Mouse (Mus musculus): ENCODE measurements at regions not wholly inside any gene's neighbourhood (a gene's known extent, or its start where the extent isn't known, plus 50 kb on each side); places are given as distances from the start of the nearest gene placed in this dataset.
"Not testable (repeated sequence)": the region's sequence is repeated elsewhere in the genome, so short reads cannot be mapped to it uniquely, and the experiment has no call there.

- no peak for DNase-seq (ENCODE audit: low spot score in 2 of 2)
These were observed 85.6 kb downstream of the Gxylt1 start for GRCm38 (mm10) chr15:93189266-93189855.

- no peak for DNase-seq (ENCODE audit: low spot score in 2 of 2)
These were observed 98.8 kb downstream of the Gxylt1 start for GRCm38 (mm10) chr15:93176221-93176620.

DNA sequence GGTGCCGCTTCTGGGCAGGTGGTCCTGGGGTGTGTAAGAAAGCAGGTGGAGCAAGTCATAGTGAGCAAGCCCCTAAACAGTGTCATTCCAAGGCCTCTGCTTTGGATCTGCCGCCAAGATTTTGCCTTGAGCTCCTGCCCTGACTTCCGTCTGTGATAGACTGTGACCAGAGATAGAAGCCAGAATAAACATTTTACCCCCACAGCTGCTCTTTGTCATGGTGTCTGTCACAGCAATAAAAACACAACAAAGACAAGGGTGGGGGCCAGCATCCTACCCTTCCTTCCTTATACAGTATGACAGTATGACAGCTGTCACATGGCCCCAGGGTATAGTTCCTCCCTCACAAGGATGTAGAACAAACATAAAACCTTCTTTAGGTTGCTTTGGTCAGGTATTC is 106.2 kb downstream of the Gxylt1 start:
- no peak for DNase-seq (ENCODE audit: low spot score in 2 of 2)

DNA sequence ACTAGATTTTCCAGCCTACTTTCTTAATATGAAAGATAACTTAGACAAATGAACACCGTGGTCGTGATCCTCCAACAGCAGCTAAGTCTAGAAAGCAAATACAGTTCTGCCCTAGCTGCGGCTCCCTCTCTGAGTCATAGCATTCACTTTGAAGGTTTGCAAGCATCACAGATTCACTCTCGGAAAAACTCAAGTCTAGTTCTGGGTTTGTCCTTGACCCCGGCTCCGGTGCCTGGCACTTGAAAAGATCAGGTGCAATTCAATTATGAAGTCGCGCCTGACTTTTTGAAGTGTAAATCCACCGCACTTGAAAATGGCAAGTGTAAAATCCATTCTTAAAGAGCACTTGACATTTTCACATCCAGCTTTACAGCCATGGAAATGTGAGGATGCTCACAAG is 107.5 kb downstream of the Gxylt1 start:
- no peak for DNase-seq (ENCODE audit: low spot score in 2 of 2)

- DNase-seq (ENCODE audit: low spot score in 2 of 2) = no peak
These were observed 112.8 kb downstream of the Gxylt1 start for GRCm38 (mm10) chr15:93161924-93162910.

DNA sequence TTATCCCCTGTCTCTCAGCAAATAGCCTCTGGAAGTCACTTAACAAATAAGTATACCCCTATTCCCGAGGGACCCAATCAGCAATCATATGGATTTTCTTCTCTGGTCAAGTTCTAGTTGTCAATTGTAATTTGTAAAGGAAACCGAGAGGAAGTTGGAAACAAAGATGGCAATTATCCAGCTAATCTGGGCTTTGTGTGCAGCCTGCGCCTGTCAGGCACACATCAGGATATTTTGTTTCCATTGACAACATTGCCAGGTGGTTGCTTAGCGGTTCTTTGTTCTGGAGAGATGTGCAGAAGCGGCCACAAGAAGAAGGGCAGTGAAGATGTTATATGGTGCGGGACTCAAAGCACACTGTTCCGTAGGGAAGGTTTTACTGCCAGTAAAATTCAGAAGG is 113.7 kb downstream of the Gxylt1 start:
- DNase-seq (ENCODE audit: low spot score in 2 of 2) = no peak

DNA sequence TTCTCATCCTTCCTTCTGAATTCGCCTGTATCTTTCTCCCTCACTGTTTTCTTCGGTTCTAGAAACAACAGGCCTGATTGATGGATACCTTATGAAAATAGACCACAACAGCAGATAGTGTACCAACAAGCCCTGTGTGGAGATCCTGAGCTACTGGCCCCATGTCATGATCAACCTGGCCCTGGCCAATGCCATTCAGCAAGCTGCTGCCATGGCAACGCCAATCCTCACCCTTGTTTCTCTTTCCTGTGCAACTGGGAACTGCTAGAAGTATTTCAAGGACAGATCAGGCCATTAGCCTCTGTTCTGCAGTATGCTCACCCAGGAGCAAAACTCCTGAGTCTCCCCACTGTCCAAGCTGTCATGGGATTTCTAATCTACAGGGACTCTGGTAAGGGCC is 119.2 kb downstream of the Gxylt1 start:
- DNase-seq (ENCODE audit: low spot score in 2 of 2) = no peak

DNA sequence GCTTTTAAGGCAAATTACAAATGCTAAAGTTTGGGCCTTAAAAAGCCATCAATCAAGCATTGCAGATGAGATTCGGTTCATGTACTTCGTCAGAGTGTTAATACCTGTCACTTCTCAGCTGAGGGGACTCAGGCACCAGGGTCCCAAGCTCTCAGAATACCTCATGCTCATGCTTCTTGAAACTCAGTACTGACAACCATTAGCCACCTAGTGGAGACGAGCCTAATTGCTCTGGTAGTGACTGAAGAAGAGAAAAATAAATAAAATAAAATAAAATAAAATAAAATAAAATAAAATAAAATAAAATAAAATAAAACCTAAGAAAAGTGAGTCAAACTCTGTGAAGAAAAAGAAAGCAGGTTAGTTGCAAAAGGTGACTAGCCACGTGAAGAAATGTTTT is 121.0 kb downstream of the Gxylt1 start:
- DNase-seq (ENCODE audit: low spot score in 2 of 2) = no peak

- no peak for DNase-seq (ENCODE audit: low spot score in 2 of 2)
These were observed 130.1 kb downstream of the Gxylt1 start for GRCm38 (mm10) chr15:93144899-93145298.

DNA sequence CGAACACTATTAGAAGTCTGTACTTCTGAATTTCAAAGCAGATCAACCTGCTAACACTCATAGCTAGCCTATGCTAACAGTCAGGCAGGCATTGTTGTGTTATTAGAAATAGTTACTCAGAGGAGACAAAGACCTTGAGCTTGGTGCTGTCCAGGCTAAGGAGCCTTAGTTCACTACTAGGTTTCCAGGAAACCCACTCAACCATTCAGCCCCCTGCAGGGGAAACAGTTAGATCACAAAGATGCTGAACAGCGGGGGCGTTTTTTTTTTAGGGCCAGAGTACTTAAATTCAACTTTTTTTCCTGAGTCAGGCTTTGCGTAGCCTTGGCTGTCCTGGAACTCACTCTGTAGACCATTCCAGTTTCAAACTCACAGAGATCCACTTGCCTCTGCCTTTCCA is 130.7 kb downstream of the Gxylt1 start:
- DNase-seq (ENCODE audit: low spot score in 2 of 2) = no peak

DNA sequence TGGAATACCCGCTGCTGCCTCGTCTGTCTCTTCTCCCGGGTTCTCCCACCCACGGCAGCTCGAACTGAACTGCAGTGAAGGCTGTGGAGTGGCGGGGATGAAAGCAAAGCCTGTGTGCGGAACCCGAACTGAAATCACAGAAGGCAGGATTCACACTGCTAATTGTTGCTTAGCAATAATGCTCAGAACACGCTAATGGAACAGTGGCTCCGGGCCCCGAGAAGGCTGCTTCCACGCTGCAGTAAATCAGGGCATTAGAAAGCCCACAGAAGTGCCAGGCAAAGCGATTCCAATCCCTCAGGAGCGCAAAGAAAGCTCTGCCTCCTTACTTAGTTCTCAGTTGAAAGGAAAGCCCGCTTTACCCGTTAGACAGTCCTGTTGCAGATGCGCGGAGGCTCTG is 141.6 kb downstream of the Gxylt1 start:
- DNase-seq (ENCODE audit: low spot score in 2 of 2) = no peak

DNA sequence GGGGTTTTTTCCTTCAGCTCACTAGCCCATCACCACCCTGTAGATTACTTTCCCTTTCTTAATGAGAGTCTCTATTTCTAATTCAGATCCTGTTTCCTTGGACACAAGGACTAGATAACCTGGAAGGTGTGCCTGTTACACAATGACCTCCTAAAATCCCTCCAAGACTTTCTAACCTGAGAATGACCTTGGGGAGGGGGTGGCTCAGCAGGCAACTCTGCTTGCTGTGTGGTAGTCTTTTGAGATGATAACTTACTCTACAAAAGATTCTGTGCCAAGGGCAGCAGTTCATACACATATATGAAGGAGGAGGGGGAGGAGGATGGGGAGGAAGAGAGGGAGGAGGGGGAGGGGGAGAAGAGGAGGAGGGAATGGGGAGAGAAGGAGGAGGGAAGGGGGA is 143.9 kb downstream of the Gxylt1 start:
- DNase-seq (ENCODE audit: low spot score in 2 of 2) = no peak

- no peak for DNase-seq (ENCODE audit: low spot score in 2 of 2)
These were observed 149.7 kb downstream of the Gxylt1 start for GRCm38 (mm10) chr15:93125261-93125660.

DNA sequence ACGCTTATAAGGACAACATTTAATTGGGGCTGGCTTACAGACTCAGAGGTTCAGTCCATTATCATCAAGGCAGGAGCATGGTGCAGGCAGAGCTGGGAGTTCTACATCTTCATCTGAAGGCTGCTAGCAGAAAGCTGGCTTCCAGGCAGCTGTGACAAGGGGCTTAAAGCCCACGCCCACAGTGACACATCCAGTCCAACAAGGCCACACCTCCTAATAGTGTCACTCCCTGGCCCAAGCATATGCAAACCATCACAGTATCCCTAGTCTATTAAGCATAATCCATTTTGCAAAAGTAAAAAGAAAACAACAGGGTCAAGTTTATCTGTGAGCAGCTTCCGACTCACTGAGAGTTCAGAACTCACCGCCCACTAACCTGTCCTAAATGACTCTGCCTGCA is 153.8 kb downstream of the Gxylt1 start:
- no peak for DNase-seq (ENCODE audit: low spot score in 2 of 2)

DNA sequence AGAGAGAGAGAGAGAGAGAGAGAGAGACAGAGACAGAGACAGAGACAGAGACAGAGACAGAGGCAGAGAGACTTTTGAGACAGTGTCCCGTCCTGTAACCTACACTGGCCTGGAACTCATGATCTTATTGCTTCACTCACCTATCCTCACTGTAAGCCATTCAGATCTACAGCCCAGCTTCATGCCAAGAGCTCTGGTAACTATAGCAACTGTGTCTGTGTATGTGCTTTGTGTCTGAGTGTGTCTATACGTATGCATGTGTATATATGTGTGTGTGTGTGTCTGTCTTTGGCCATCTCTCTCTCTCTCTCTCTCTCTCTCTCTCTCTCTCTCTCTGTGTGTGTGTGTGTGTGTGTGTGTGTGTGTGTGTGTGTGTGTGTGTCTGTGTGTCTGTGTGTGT is 157.2 kb downstream of the Gxylt1 start:
- not testable (repeated sequence) for DNase-seq (ENCODE audit: low spot score in 2 of 2)

- DNase-seq (ENCODE audit: low spot score in 2 of 2) = no peak
These were observed 159.3 kb downstream of the Gxylt1 start for GRCm38 (mm10) chr15:93115674-93116102.

GRCm38 (mm10) chr15:93104936-93105335 is 170.0 kb downstream of the Gxylt1 start:
- no peak for DNase-seq (ENCODE audit: low spot score in 2 of 2)

GRCm38 (mm10) chr15:93103426-93103825 is 171.6 kb downstream of the Gxylt1 start:
- no peak for DNase-seq (ENCODE audit: low spot score in 2 of 2)

DNA sequence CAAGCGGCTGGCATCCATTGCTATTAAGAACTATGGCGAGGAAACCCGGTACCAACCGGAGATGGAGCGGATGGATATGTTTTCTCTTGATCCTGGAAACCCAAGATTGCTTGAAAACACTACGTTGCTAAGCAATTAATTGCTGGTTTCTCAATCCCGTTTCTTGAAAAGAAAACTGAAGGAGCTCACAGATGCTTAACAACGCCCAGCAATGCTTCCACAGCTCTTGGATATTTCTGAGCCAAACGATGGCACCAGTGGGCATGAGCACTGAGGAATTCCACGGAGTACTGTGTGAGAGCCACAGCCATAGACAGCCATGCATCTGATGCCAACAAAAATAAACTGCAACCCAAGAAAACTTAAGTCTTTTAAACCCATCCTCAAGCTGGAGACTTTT is 173.1 kb downstream of the Gxylt1 start:
- DNase-seq (ENCODE audit: low spot score in 2 of 2) = no peak

DNA sequence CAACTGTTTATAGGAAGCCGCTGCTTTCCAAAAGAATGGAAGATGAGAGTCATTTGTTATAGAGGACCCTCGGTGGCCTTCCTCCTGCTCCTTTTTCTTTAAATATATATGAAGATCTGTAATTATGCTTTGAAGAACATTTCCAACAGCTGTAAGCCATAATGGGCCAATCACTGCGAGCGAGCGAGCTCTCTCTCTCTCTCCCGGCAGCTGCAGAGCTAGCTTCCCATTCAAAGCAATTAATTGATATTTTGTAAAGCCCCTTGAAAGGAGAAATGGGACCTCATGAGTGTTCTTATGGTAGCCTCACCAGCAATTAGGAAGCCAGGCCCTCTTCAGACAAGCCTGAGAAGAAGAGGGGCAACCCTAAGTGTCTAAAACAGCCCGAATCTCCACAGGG is 174.1 kb downstream of the Gxylt1 start:
- DNase-seq (ENCODE audit: low spot score in 2 of 2) = no peak

DNA sequence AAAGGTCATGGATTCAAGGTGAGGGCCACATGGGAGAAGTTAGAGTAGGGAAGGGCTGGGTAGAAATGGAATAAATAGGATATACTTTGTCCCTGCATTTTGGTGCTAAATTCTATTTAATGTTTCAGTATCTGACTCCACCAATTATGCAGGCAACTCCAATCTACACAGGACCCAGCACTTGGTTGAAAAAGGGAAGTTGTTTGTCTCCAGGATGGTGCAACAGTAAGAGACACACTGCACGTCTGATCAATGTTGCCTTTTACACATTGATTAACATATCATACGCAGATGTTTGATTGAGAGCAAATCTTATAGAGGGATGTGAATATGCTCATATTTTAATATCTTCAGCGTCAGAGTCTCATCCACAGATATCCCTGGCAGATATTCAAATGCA is 175.1 kb downstream of the Gxylt1 start:
- no peak for DNase-seq (ENCODE audit: low spot score in 2 of 2)

DNA sequence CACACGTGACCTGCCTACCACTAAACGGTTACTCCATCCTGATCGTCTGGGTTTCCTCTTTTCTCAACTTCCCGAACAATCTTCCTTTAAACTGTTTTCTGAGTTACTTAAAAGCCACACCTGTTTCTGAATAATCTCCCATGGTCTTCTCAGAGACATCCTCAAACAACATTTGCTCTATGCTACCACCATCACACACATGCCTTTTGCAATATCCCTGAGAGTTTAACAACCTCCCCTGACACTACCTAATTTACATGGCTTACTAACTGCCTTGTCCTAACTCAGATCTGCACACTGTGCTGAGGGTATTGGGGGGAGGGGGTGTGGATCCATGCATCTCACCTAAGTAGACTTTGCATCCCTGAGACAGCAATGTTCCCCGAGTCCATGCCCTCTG is 178.6 kb downstream of the Gxylt1 start:
- no peak for DNase-seq (ENCODE audit: low spot score in 2 of 2)

DNA sequence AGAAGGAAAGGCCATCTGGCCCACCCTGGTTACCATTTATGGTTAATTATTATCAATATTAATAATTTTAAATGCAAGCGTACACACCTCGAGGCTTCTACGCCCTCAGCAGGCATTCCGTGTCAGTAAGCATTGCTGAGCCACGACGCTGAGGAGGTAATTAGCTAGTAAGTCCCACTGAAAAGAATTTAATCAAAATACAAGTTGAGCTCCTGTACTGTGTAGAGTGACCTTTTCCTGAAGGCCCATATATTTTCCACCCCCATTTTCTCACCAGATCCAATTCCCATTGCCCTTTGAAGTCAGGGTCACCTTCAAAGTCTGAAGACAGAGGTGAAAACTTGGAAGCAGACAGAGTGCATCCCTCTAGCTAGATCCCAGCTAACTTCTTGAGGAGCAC is 179.8 kb downstream of the Gxylt1 start:
- no peak for DNase-seq (ENCODE audit: low spot score in 2 of 2)
